Mouse (Mus musculus) spleen, embryonic (tissue): ENCODE data around the gene Gm9046.
"Not testable (repeated sequence)": the region's sequence is repeated elsewhere in the genome, so short reads cannot be mapped to it uniquely, and the experiment has no call there.

Source experiments
- CTCF ChIA-PET: fragments of 350-600 bp; sonication (Branson Sonifier 250); formaldehyde crosslinking; loops from one replicate; lab custom pipeline; 2022; lab: Charles Lee

The Gm9046 gene

DNA sequence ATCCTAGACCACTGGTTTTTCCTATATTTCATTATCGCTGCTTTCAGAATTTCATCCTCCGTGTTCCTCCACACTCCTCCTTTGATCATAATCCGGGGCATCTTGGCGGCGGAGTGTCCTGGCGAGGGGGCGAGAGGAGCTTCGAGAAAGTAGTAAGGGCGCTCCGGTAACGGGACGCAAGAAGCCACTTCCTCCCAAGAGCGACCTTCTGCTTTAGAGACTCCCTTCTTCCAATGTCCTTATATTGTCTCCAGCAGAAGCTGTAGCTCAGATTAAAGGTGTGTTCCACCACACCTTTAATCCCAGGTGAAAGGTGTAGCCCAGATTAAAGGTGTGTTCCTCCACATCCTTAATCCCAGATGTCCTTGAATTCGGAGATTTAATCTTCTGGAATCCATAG lies at the start of gene Gm9046:
TSS of gene Gm9046 (minus strand) at position 101 of the 400 bp plus-strand sequence.
- CTCF ChIA-PET, result not testable (repeated sequence)

DNA sequence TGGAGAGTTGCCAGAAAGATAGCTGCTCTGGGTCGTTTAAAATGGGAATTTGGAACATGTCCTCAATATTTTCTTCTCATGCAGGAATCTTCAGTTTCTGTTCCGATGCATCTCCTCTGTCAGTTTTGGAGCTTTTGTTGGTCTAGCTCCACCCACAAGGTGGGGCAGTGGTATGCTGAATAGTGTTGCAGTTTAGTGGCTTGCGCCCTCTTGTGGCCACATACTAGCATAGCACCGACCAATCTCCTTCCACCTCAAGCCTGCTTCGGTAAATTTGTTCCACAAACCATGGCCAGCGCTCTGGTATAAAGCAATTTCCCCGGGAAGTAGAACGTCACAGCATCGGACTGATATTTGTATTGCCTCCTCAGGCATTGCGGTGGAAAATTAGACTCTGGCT lies 27.4 kb upstream of the Gm9046 start:
- CTCF ChIA-PET, result interaction anchor here (0.6 kb wide), 2 partner anchors 425 to 473 kb away, joined by 3 to 4 read pairs; no protein-coding TSS in a partner anchor

DNA sequence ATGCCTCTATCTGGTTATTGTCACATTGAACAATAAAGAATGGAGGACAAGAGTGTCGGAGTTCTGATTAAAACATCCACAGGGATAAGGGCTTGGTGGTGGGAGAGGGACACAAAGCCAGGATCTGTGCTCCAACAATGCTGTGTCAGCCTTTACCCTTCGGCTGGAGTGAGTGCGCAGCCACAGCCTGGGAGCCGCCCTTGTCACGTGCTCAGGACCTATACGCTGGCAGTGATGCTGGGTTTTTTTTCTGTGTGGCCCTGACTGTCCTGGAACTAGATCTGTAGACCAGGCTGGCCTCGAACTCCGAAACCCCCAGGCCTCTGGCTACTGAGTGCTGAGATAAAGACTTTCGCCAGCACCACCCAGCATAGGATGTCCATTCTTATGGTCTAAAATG lies 26.5 kb upstream of the Gm9046 start:
- CTCF ChIA-PET, result interaction anchor here (0.5 kb wide), 1 partner anchor 135 kb away, joined by 11 read pairs; no protein-coding TSS in a partner anchor

DNA sequence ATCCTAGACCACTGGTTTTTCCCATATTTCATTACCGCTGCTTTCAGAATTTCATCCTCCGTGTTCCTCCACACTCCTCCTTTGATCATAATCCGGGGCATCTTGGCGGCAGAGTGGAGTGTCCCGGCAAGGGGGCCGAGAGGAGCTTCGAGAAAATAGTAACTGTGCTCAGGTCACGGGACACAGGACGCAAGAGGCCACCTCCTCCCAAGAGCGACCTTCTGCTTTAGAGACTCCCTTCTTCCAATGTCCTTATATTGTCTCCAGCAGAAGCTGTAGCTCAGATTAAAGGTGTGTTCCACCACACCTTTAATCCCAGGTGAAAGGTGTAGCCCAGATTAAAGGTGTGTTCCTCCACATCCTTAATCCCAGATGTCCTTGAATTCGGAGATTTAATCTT lies 10.9 kb upstream of the Gm9046 start, which contains the start of gene Gm9049:
TSS of gene Gm9049 (minus strand) at position 101 of the 400 bp plus-strand sequence.
- CTCF ChIA-PET, result not testable (repeated sequence)

DNA sequence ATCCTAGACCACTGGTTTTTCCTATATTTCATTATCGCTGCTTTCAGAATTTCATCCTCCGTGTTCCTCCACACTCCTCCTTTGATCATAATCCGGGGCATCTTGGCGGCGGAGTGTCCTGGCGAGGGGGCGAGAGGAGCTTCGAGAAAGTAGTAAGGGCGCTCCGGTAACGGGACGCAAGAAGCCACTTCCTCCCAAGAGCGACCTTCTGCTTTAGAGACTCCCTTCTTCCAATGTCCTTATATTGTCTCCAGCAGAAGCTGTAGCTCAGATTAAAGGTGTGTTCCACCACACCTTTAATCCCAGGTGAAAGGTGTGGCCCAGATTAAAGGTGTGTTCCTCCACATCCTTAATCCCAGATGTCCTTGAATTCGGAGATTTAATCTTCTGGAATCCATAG lies 5.5 kb upstream of the Gm9046 start, which contains the start of gene Gm9048:
TSS of gene Gm9048 (minus strand) at position 101 of the 400 bp plus-strand sequence.
- CTCF ChIA-PET, result not testable (repeated sequence)

DNA sequence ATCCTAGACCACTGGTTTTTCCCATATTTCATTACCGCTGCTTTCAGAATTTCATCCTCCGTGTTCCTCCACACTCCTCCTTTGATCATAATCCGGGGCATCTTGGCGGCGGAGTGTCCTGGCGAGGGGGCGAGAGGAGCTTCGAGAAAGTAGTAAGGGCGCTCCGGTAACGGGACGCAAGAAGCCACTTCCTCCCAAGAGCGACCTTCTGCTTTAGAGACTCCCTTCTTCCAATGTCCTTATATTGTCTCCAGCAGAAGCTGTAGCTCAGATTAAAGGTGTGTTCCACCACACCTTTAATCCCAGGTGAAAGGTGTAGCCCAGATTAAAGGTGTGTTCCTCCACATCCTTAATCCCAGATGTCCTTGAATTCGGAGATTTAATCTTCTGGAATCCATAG lies 5.3 kb downstream of the Gm9046 start, which contains the start of gene Gm9045:
TSS of gene Gm9045 (minus strand) at position 101 of the 400 bp plus-strand sequence.
- CTCF ChIA-PET, result not testable (repeated sequence)

DNA sequence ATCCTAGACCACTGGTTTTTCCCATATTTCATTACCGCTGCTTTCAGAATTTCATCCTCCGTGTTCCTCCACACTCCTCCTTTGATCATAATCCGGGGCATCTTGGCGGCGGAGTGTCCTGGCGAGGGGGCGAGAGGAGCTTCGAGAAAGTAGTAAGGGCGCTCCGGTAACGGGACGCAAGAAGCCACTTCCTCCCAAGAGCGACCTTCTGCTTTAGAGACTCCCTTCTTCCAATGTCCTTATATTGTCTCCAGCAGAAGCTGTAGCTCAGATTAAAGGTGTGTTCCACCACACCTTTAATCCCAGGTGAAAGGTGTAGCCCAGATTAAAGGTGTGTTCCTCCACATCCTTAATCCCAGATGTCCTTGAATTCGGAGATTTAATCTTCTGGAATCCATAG lies 10.7 kb downstream of the Gm9046 start, which contains the start of gene Gm9044:
TSS of gene Gm9044 (minus strand) at position 101 of the 400 bp plus-strand sequence.
- CTCF ChIA-PET, result not testable (repeated sequence)

DNA sequence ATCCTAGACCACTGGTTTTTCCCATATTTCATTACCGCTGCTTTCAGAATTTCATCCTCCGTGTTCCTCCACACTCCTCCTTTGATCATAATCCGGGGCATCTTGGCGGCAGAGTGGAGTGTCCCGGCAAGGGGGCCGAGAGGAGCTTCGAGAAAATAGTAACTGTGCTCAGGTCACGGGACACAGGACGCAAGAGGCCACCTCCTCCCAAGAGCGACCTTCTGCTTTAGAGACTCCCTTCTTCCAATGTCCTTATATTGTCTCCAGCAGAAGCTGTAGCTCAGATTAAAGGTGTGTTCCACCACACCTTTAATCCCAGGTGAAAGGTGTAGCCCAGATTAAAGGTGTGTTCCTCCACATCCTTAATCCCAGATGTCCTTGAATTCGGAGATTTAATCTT lies 16.2 kb downstream of the Gm9046 start, which contains the start of gene Gm9040:
TSS of gene Gm9040 (minus strand) at position 101 of the 400 bp plus-strand sequence.
- CTCF ChIA-PET, result not testable (repeated sequence)

DNA sequence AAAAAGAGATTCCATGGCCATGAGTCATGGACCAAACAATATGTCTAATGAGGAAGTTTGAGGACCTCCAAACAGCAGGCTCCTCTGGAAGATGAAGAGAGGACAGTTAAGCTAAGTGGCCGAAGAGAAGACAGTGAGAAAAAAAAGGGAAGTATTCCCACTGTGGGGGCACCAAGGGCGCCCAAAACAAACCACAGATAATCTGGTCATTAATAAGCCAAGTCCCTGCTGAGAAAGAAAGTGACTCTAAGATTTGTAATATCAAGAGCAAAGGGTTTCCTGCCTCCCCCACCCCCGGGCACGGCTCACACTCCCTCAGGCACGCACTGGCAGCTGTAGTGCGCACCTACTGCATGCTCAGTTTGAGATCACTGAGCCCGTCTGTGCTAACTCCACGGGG lies 24.0 kb downstream of the Gm9046 start:
- CTCF ChIA-PET, result no interaction called here

DNA sequence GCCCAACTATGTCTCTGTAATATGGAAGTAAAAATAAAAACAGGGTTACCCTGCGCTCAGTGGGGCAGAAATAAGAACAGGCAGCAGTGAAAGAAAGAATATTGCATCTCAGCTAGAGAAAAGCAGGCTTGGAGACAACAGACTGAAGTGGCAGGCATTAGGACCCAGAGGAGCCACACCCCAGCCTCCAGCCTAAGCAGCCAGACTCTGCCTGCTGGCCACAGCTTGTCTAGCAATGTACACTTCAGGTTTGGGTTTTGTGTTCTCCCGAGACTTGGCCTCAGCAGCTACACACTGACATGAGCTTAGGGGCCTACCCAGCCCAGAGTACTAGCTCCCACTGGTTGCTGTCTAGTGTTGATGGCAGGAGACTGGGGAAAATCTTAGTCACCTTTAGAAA lies 40.9 kb downstream of the Gm9046 start:
- CTCF ChIA-PET, result not testable (repeated sequence)

DNA sequence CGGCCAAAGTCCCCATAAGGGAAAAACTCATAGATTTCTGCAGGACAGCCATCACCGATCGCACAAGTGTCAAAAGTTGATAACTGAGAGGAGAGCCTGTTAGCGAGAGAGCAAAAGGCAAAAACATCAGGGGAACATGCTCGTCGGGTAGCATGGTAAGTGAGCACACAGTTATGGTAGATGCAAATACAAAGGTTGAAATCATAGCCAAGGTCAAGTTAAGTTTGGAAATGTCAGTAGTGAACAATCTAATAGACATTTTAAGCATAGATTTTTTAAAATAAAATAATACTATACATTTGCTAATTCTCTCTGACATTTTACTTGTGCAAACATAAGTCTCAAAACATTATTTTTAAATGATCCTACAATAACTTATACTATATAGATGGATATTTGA lies 48.1 kb downstream of the Gm9046 start, which contains the start of gene Iltifb:
TSS of gene Iltifb (minus strand) at position 101 of the 400 bp plus-strand sequence.
- CTCF ChIA-PET, result no interaction called here
